Mouse (Mus musculus) gastrocnemius, adult 2 months (tissue): Measurements from ENCODE around the gene Rnf149. TPM values are rescaled to one million over a fixed set of nuclear protein-coding genes. Genes with fewer than 3 reads are reported as not detected.
"Not testable (repeated sequence)": the region's sequence is repeated elsewhere in the genome, so short reads cannot be mapped to it uniquely, and the experiment has no call there.

Experiments used
- DNase-seq: peaks from one replicate; pipeline ENCODE4 v3.0.0; 2022
- H3K27ac ChIP-seq: fragments of 200-600 bp; 2 replicates; pipeline ENCODE4 v1.8.1; 2022; ENCODE audit warnings: mild to moderate bottlenecking
- H3K4me3 ChIP-seq: fragments of 200-600 bp; 2 replicates; pipeline ENCODE4 v1.8.1; 2022; ENCODE audit warnings: mild to moderate bottlenecking, moderate library complexity
- CTCF ChIP-seq: fragments of 200-600 bp; IDR thresholded peaks from 2 replicates; pipeline ENCODE4 v1.8.1; 2022; ENCODE audit warnings: antibody characterized with exemption, mild to moderate bottlenecking, moderate library complexity
- intact Hi-C: fragments of 180-260 bp; cut with DNase I; formaldehyde crosslinking; loops from one replicate; pipeline ENCODE4 v1.15.1; 2025
- total RNA-seq, 2 experiments: library from RNA; stranded (reverse); gene quantifications; 2 replicates each; pipeline ENCODE4 v1.2.3; 2021

Gene Rnf149
- total RNA-seq, 2 experiments from 2014 or later: 6.9 to 8.3 TPM

GRCm38 (mm10) chr1:39593836-39594235 lies 16.6 kb upstream of the Rnf149 start:
- no peak for TF ChIP-seq CTCF
- H3K27ac ChIP-seq: no peak overlapping the region
- intact Hi-C loops: no loop called here
- H3K4me3 ChIP-seq: no peak overlapping the region
- no peak for DNase-seq

DNA sequence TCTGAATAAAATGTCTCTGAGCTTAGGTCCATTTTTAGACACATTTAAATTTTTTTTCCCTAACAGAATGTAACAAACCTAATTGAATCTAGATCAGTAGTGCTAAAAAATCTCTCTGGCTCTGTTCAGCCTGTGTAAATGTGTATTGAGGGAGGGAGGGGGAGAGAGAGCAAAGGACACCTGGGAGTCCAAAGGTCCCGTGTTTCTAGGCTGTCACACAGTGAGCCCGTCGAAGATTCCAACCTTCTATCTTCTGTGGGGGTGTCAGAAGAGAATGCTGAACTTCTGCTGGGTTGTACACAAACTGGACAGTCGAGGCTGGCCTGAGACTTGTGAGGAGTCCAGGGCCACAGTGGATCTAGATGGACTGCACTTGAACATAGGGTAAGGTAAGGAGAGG lies 14.9 kb upstream of the Rnf149 start:
- DNase-seq: no peak
- TF ChIP-seq CTCF: no peak
- intact Hi-C loops: no loop called here

GRCm38 (mm10) chr1:39591557-39591956 lies 14.4 kb upstream of the Rnf149 start:
- H3K4me3 ChIP-seq, H3K27ac ChIP-seq, DNase-seq, intact Hi-C loops: not testable (repeated sequence)

More for the DNA sequence above, 14.9 kb upstream of the Rnf149 start:
- Histone ChIP-seq H3K4me3 (no peak overlapping the region), H3K27ac (no peak overlapping the region)

DNA sequence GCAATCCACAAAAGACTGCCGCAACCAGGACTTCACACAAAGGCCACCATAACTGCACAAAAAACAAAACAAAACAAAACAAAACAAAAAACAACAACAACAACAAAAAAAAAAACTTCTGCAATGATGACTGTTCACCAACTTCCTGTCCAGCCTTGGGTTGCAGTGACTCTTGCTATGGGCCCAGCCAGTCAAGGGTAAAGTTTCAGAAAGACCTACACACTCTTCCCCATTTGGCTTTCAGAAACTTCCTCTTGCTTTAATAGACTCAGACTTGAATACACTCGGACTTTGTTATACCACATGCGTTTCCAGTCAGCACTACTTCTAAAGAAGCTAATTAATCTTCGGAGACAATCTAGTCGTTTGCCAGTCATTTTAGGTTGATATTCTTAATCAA lies 13.0 kb upstream of the Rnf149 start:
- no peak for TF ChIP-seq CTCF
- intact Hi-C loops: no loop called here
- H3K27ac ChIP-seq: no peak overlapping the region

GRCm38 (mm10) chr1:39585416-39585815 lies 8.2 kb upstream of the Rnf149 start:
- intact Hi-C loops: no loop called here
- no peak for TF ChIP-seq CTCF
- H3K27ac ChIP-seq: no peak overlapping the region
- no peak overlapping the region for H3K4me3 ChIP-seq
- no peak for DNase-seq

More for the DNA sequence above, 13.0 kb upstream of the Rnf149 start:
- no peak for DNase-seq
- no peak overlapping the region for H3K4me3 ChIP-seq

GRCm38 (mm10) chr1:39583173-39583572 lies 6.0 kb upstream of the Rnf149 start:
- DNase-seq: no peak
- no peak overlapping the region for H3K4me3 ChIP-seq
- no peak overlapping the region for H3K27ac ChIP-seq
- intact Hi-C loops: no loop called here
- no peak for TF ChIP-seq CTCF

DNA sequence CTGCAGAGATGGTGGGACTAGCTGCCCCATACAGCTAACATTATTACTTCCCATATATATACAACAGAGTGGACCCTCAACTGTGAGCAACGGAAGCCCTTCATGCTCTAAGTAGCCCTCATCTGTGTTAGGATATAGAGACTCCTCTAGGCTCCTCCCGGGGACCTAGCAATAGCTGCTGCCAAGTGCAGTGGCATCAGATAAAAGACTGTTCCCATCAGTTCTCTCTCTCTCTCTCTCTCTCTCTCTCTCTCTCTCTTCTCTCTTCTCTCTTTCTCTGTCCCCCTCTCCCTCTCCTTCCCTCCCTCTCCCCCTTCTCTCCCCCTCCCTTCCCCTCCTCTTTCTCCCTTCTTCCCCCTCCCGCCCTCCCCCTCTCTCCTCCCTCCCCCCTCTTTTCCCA lies 4.0 kb upstream of the Rnf149 start:
- Histone ChIP-seq H3K4me3 (no peak overlapping the region), H3K27ac (no peak overlapping the region)
- intact Hi-C loops: no loop called here
- no peak for DNase-seq
- no peak for TF ChIP-seq CTCF

DNA sequence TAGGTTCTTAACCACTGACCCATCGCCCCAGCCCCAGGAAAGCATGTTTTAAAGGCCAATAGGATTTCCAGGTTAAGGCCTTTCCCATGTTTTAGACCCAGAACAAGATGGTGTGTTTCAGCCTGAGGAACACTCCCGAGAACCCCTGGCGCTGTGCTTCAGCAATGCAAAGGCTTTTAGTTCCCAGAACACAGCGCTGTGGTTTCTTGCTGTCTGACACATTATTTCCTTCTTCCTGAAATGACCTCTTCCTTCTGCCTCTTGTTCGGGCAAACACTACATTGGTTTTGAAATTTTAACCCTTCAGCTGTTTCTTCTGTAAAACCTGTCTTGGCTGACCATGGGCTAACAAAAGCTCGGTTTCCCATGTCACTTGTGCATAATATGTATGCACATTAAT lies 1.9 kb upstream of the Rnf149 start:
- DNase-seq: no peak
- Histone ChIP-seq H3K4me3 (no peak overlapping the region), H3K27ac (no peak overlapping the region)
- intact Hi-C loops: loop anchor here (5.0 kb wide), 1 partner anchor 592 kb away; the partner anchor contains the start of gene Pdcl3
- TF ChIP-seq CTCF: no peak

DNA sequence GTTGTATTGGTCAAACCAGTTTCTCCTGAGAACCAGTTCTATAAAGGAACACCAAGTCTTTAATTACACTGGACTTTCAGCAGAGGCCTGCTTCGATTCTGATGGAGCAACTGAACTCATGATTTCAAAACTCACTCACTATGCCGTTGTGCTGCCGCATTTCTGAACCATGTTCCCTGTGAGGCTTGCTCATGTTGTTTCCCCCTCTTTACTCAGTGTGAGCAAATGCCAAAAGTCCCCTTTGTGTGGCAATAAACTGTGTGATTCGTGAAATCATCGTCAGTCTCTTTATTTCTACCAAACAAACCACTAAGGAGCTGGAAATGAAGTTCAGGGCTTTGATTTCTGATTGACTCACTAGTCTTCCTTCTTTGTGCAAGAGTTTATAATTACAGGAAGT lies 1.2 kb upstream of the Rnf149 start:
- no peak for DNase-seq
- H3K27ac ChIP-seq: no peak overlapping the region
- intact Hi-C loops: loop anchor here (5.0 kb wide), 1 partner anchor 591 kb away; the partner anchor contains the start of gene Pdcl3
- no peak overlapping the region for H3K4me3 ChIP-seq
- TF ChIP-seq CTCF: no peak

- peak overlapping the region; percentile 96 for H3K4me3 ChIP-seq
- peak; percentile 71 for DNase-seq
- intact Hi-C loops: loop anchor here (5.0 kb wide), 1 partner anchor 589 kb away; the partner anchor contains the start of gene Pdcl3
- peak; percentile 8; the same call in 1 of the 2 replicates for TF ChIP-seq CTCF
- peak overlapping the region; percentile 92 for H3K27ac ChIP-seq
Observed at GRCm38 (mm10) chr1:39576431-39577243, 568 bp downstream of the Rnf149 start.

DNA sequence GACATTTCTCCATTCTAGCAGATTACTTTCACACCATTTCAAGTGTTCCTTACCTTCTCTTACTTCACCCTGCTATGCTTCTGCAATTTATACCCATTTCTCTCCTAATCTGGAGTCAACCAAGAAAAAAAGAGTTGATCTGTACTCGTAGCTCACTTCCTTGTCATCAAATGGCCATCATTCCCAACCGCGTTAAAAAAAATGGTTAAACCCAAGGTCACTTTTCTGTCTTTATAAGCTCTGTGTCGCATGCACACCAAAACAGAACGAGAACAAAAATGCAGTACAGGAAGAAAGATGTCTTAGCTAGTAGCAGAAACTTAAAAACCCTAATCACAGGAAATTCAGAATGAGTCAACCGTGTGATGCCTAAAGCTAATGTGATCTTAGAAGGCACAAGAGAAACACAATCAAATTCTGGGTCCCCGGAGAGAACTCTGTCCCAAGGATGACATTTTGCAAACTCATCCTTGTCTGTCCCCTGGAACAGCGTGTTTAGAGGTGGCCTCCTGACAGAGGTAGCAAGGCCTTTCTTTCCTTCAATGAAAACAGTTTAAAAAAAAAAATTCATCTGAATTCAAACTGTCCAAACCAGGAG lies 1.3 kb downstream of the Rnf149 start:
- no peak for TF ChIP-seq CTCF
- intact Hi-C loops: loop anchor here (5.0 kb wide), 1 partner anchor 589 kb away; the partner anchor contains the start of gene Pdcl3
- H3K27ac ChIP-seq: peak overlapping the region; percentile 92

GRCm38 (mm10) chr1:39573890-39574289 lies 3.3 kb downstream of the Rnf149 start:
- no peak for TF ChIP-seq CTCF
- no peak overlapping the region for H3K27ac ChIP-seq
- intact Hi-C loops: no loop called here
- no peak overlapping the region for H3K4me3 ChIP-seq
- DNase-seq: no peak

More for the DNA sequence above, 1.3 kb downstream of the Rnf149 start:
- H3K4me3 ChIP-seq: peak overlapping the region; percentile 96
- no peak for DNase-seq

DNA sequence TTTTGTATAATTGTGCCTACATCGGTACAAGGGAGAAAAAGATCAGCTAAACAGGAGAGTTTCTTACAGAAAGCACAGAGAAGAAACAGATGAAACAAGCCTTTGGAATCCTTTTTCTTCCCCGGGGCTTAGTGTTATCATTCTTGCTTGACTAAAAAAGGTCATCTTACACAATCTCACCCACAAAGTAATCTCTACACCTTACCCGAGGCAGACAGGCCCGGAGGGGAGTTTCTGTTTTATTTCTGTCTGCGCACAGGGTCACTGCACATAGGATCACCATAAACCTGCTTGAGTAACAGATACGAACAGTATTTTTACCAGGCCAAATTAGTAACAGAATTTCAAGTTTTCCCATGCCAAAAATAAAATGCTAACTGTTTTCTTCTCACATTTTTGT lies 5.6 kb downstream of the Rnf149 start:
- no peak overlapping the region for H3K27ac ChIP-seq
- no peak overlapping the region for H3K4me3 ChIP-seq
- no peak for DNase-seq
- no peak for TF ChIP-seq CTCF
- intact Hi-C loops: no loop called here

GRCm38 (mm10) chr1:39568079-39568478 lies 9.1 kb downstream of the Rnf149 start:
- Histone ChIP-seq H3K27ac (no peak overlapping the region), H3K4me3 (no peak overlapping the region)
- DNase-seq: no peak
- no peak for TF ChIP-seq CTCF
- intact Hi-C loops: no loop called here
